Mouse (Mus musculus) ES-E14 (cell line): Measurements from ENCODE around the gene Evi5.

Source experiments
- HCFC1 ChIP-seq: IDR thresholded peaks from 2 replicates; pipeline ENCODE4 v1.6.1; 2012; ENCODE audit warnings: low read length, inconsistent platforms, borderline replicate concordance; ENCODE audit not compliant: insufficient read depth
- MAFK ChIP-seq: IDR thresholded peaks from 2 replicates; pipeline ENCODE4 v1.6.1; 2014; ENCODE audit warnings: mild to moderate bottlenecking, low read depth, low read length, inconsistent platforms; ENCODE audit not compliant: insufficient read depth
- ZC3H11A ChIP-seq: IDR thresholded peaks from 2 replicates; pipeline ENCODE4 v1.6.1; 2012; ENCODE audit warnings: low read depth, mild to moderate bottlenecking, inconsistent platforms, low read length, borderline replicate concordance
- ZNF384 ChIP-seq: IDR thresholded peaks from 2 replicates; pipeline ENCODE4 v1.6.1; 2012; ENCODE audit warnings: low read depth, low read length, inconsistent platforms

DNA sequence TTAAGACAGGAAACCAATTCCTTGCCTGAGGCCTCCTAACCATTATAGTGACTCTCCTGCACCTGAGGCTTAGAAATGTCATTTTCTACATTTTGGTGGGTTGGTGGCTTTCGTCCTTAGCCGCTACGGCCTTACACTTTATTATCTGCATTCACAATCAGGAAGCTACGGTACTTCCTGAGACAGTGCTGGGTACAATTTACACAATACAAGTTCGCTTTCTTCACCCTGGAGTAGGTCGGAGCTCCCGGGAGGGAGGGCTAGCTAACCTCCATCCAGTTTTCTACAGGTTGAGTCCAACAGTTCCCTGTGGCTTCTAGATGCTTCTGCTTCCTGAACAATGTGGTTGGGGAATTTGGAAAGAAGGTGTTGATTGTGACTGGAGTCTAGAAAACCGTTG lies 176.0 kb downstream of the Evi5 start:
- TF ChIP-seq ZC3H11A (no peak), MAFK (no peak), ZNF384 (no peak), HCFC1 (no peak)
